Mouse (Mus musculus) intestine, postnatal 0 days (tissue): ENCODE results near the gene Trim28. TPM values are rescaled to one million over a fixed set of nuclear protein-coding genes. Genes with fewer than 3 reads are reported as not detected.

ENCODE experiments used
- ATAC-seq: fragments of 200-750 bp; cut with Nextera tagmentation; 2 replicates; pipeline ENCODE4 v1.8.0; 2017; ENCODE audit warnings: mild to moderate bottlenecking, moderate TSS enrichment, moderate library complexity
- H3K27ac ChIP-seq: fragments of 300-500 bp; sonication (generic); 2 replicates; pipeline ENCODE4 v1.5.1; 2014; ENCODE audit warnings: mild to moderate bottlenecking, low read depth, low read length, moderate library complexity
- H3K27me3 ChIP-seq: fragments of 300-500 bp; sonication (generic); replicated peaks from 2 replicates; pipeline ENCODE4 v1.6.1; 2014; ENCODE audit warnings: low read length, mixed read lengths; ENCODE audit not compliant: control insufficient read depth, insufficient read depth
- H3K36me3 ChIP-seq: fragments of 300-500 bp; sonication (generic); 2 replicates; pipeline ENCODE4 v1.6.1; 2014; ENCODE audit warnings: mild to moderate bottlenecking, moderate library complexity; ENCODE audit not compliant: control insufficient read depth, insufficient read depth
- H3K4me1 ChIP-seq: fragments of 300-500 bp; sonication (generic); replicated peaks from 2 replicates; pipeline ENCODE4 v1.6.1; 2014; ENCODE audit warnings: antibody characterized with exemption, low read length, mixed read lengths; ENCODE audit not compliant: control insufficient read depth, insufficient read depth
- H3K4me2 ChIP-seq: fragments of 300-500 bp; sonication (generic); replicated peaks from 2 replicates; pipeline ENCODE4 v1.6.1; 2014; ENCODE audit warnings: low read depth, mild to moderate bottlenecking, moderate library complexity
- H3K4me3 ChIP-seq: fragments of 300-500 bp; sonication (generic); 2 replicates; pipeline ENCODE4 v1.5.1; 2014; ENCODE audit warnings: low read depth, low read length
- H3K9ac ChIP-seq: fragments of 300-500 bp; sonication (generic); 2 replicates; pipeline ENCODE4 v1.6.1; 2014; ENCODE audit warnings: mild to moderate bottlenecking, low read depth, low read length
- H3K9me3 ChIP-seq: fragments of 300-500 bp; sonication (generic); 2 replicates; pipeline ENCODE4 v1.6.1; 2016; ENCODE audit warnings: mixed run types; ENCODE audit not compliant: control insufficient read depth
- CTCF ChIP-seq: sonication (generic); IDR thresholded peaks from 2 replicates; pipeline ENCODE4 v1.5.1; 2016; ENCODE audit warnings: low read depth, mild to moderate bottlenecking, control low read depth, antibody characterized with exemption, moderate library complexity
- WGBS: fragments of 180-500 bp; shearing (Covaris S2); extraction: QIAGEN DNeasy Blood & Tissue Kit; methylation state at CpG from one replicate; pipeline ENCODE4 v1.1.7; 2014; 5-methylcytosine and 5-hydroxymethylcytosine counted together
- polyA plus RNA-seq: library from polyadenylated mRNA; unstranded; fragments of >200 nt; fragmentation: Nextera tagmentation; extraction: Ambion mirVana; gene quantifications from 2 replicates; pipeline ENCODE4 v1.2.1, GENCODE M21; 2015

The Trim28 gene
- polyA plus RNA-seq, 1 experiment from 2014 or later = 85.3 TPM

DNA sequence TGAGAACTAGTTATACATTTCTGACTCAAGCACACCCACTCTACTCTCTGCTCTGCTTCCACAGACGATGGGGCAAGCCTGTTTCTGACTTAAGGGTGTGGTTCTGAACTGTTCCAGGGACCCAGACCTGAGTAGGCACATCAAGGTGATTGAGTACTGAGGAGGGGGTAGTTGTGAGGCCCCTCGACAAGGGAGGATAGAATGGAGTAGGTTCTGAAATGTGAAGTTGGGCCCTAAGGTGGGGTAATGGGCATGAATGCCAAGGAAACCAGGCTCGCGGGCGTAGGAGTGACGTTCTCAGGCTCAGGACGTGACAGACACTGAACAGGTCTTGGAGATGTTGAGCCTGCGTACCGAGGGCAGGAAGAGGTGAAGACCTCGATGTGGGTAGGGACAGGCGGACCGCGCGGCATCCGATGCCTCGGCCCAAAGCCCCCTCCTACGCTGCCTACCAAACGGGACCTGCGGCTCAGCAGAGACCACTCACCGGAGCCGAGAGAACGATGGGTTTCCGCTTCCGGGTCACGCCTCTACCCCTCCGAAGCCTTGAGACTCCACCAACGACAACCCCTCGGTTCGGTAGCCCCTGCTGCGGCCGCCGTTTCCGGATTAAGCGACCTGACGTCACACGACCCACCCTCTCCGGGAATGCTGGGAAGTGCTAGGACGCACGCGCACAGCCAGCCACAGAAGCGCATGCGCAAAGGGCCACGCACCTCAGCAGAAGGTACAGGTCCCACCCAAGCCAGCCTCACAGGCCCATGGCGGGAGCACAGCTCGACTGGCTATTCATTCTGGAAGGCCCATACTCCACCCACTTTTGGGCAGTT lies 35.4 kb downstream of the Trim28 start, which contains the start of gene Chmp2a:
Gene Chmp2a (minus strand): TSS at position 660 of the 830 bp plus-strand sequence.
- H3K4me2 ChIP-seq = peak within 1 kb of the TSS; percentile 84
- 0 out of 2 replicates have a peak, but pooled peaks cover 6% of the 10 kb centered on the region for H3K4me1 ChIP-seq
- peaks cover 43% of the 10 kb centered on the region for H3K36me3 ChIP-seq
- H3K9ac ChIP-seq = peak within 1 kb of the TSS; percentile 85
- peak; percentile 49 for ATAC-seq
- no peaks in the 10 kb centered on the region for H3K27me3 ChIP-seq
- H3K9me3 ChIP-seq = no peaks in the 10 kb centered on the region
- TF ChIP-seq CTCF = no peak
- peak within 1 kb of the TSS; percentile 95 for H3K27ac ChIP-seq
- under 1% methylated on average over 44 of the region's 45 CpGs for WGBS
- H3K4me3 ChIP-seq = peak within 1 kb of the TSS; percentile 69

DNA sequence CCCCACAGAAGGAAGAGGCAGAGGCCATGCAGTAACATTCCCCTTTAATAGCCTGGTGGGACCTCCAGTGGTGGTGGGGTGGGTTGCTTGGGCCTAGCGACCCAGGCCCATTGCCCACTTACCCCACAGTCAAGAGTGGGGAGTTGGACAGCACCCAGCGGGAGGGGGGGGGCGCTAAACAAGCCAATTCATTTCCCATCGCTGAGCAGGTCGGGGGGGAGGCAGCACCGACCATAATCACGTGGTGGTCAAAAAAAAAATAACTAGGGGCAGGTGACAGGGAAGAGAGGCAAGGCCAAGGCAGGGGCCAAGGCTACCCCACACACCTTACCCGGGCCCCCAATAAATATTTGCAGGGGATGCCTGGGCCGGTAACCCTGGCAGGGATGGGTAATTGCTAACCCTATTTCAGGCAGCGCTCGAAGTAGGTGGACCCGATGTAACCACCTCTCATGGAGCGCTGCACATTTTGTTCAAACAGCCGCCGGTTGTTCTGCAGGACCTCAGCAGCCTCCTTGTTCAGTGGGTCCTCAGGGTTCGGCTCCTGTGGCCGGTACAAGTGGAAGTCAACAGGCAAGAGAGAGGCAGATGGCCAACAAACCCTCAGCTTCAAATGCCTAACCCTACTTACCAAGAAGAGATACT lies 36.4 kb downstream of the Trim28 start:
- peak overlapping the region; percentile 84 for H3K4me2 ChIP-seq
- ATAC-seq = no peak
- H3K9ac ChIP-seq = no peak overlapping the region
- H3K9me3 ChIP-seq = no peaks in the 10 kb centered on the region
- H3K27ac ChIP-seq = peak overlapping the region; percentile 95
- H3K4me3 ChIP-seq = no peak overlapping the region
- H3K4me1 ChIP-seq = 0 out of 2 replicates have a peak, but pooled peaks cover 6% of the 10 kb centered on the region
- H3K27me3 ChIP-seq = no peaks in the 10 kb centered on the region
- WGBS = 76% methylated on average over 17 of the region's 17 CpGs
- 0 out of 2 replicates have a peak, but pooled peaks have one; percentile 5 for TF ChIP-seq CTCF
- peaks cover 33% of the 10 kb centered on the region for H3K36me3 ChIP-seq

DNA sequence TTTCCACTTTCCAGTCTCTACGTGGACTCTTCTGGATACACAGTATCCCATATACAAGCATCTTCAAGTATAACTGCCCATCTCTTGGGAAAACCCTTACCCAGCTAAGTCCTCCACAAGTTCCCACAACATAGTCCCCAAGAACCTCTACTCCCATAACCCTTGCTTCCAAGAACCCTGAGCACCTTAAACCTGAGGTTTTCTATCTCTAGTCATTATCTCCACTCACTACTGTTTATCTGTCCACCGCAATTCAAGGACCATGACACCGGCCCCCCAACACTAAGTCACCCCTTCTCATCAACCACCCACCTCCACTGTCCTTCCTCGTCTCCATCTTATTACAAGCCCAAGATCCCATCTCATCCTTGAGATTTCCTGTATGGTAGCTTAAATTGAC lies 37.9 kb downstream of the Trim28 start:
- no peak for TF ChIP-seq CTCF
- Histone ChIP-seq H3K27ac (peak overlapping the region; percentile 99; the same call in 1 of the 2 replicates), H3K36me3 (peaks cover 19% of the 10 kb centered on the region), H3K9me3 (no peaks in the 10 kb centered on the region), H3K27me3 (no peaks in the 10 kb centered on the region), H3K4me3 (peak overlapping the region; percentile 81), H3K4me1 (0 out of 2 replicates have a peak, but pooled peaks cover 6% of the 10 kb centered on the region), H3K9ac (peak overlapping the region; percentile 96), H3K4me2 (peak overlapping the region; percentile 79)
- ATAC-seq = no peak
- WGBS = 25% methylated on average over 4 of the region's 4 CpGs

GRCm38 (mm10) chr7:13037366-13037765 lies 38.5 kb downstream of the Trim28 start:
- Histone ChIP-seq H3K36me3 (peaks cover 13% of the 10 kb centered on the region; the same call in 1 of the 2 replicates), H3K27ac (peak overlapping the region; percentile 99), H3K27me3 (no peaks in the 10 kb centered on the region), H3K9ac (peak overlapping the region; percentile 96), H3K9me3 (no peaks in the 10 kb centered on the region), H3K4me1 (0 out of 2 replicates have a peak, but pooled peaks cover 6% of the 10 kb centered on the region), H3K4me3 (peak overlapping the region; percentile 81), H3K4me2 (peak overlapping the region; percentile 79)
- under 1% methylated on average over 32 of the region's 33 CpGs for WGBS
- TF ChIP-seq CTCF = no peak
- peak; percentile 22 for ATAC-seq

DNA sequence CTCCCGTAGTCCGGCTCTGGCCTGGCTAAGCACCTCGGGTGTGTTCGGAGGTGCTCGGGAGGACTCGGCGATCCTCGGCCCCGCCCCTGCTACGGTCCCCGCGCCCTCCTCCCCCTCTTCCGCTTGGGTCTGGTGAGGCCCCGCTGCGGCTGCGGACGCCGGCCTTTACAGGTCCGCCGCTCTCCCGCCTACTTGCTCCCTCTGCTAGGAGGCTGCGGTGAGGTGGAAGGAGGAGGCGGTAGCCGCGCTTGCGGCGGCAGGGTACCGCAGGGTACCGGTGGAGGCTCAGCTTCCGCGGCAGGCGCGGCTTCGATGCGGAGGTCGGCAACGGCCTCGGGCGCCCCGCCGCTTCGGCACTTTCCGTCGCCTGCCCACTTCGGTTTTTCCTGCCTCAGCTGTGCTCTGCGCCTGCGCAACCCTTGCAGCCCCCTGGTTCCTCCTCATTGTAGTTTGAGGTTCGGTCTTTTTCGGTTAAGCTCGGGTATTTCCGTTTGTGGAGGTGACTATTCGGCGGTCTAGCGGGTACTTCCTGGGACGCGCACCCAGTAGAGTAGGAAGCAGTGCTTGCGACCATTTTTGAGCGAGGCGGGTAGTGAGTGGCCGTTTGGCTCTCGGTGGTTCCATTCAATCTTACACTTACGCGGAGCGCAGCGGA lies 39.1 kb downstream of the Trim28 start, which contains the start of gene Ube2m:
Gene Ube2m (minus strand): TSS at position 375 of the 655 bp plus-strand sequence.
- peak; percentile 94 for ATAC-seq
- WGBS = under 1% methylated on average over 56 of the region's 65 CpGs

More for the DNA sequence above, 39.1 kb downstream of the Trim28 start, which contains the start of gene Ube2m:
- H3K27me3 ChIP-seq = peaks cover 5% of the 10 kb centered on the region
- H3K27ac ChIP-seq = peak within 1 kb of the TSS; percentile 99
- peak within 1 kb of the TSS; percentile 81 for H3K4me3 ChIP-seq
- H3K4me1 ChIP-seq = 0 out of 2 replicates have a peak, but pooled peaks cover 6% of the 10 kb centered on the region
- H3K4me2 ChIP-seq = peak within 1 kb of the TSS; percentile 79
- peak within 1 kb of the TSS; percentile 96 for H3K9ac ChIP-seq
- TF ChIP-seq CTCF = no peak
- peaks cover 9% of the 10 kb centered on the region; the same call in 1 of the 2 replicates for H3K36me3 ChIP-seq
- H3K9me3 ChIP-seq = no peaks in the 10 kb centered on the region
